Mouse (Mus musculus) kidney, adult 2 months (tissue): ENCODE data around the gene Rufy2. TPM values are rescaled to one million over a fixed set of nuclear protein-coding genes. Genes with fewer than 3 reads are reported as not detected.

Experiments used
- DNase-seq: peaks from one replicate; pipeline ENCODE4 v3.0.0; 2021
- H3K27ac ChIP-seq: fragments of 200-500 bp; 2 replicates; pipeline ENCODE4 v1.5.1; 2012; ENCODE audit warnings: low read depth, low read length, control low read depth, inconsistent platforms; ENCODE audit not compliant: insufficient read depth
- H3K27me3 ChIP-seq: fragments of 200-500 bp; replicated peaks from 2 replicates; pipeline ENCODE4 v1.6.1; 2012; ENCODE audit warnings: mild to moderate bottlenecking, moderate library complexity, low read length, inconsistent platforms; ENCODE audit not compliant: control insufficient read depth, insufficient read depth
- H3K36me3 ChIP-seq: fragments of 200-500 bp; 2 replicates; pipeline ENCODE4 v1.6.1; 2012; ENCODE audit warnings: mild to moderate bottlenecking, moderate library complexity, low read length, inconsistent platforms; ENCODE audit not compliant: control insufficient read depth, insufficient read depth
- H3K4me1 ChIP-seq: fragments of 200-500 bp; 2 replicates; pipeline ENCODE4 v1.6.1; 2011; ENCODE audit warnings: low read length; ENCODE audit not compliant: control insufficient read depth, insufficient read depth
- H3K4me3 ChIP-seq: fragments of 200-500 bp; 2 replicates; pipeline ENCODE4 v1.5.1; 2011; ENCODE audit warnings: mild to moderate bottlenecking, low read depth, low read length, control low read depth; ENCODE audit not compliant: insufficient read depth
- CTCF ChIP-seq: fragments of 200-500 bp; conservative IDR thresholded peaks from 2 replicates; pipeline ENCODE4 v1.5.1; 2011; ENCODE audit warnings: low read depth, mild to moderate bottlenecking, control low read depth, low read length, moderate library complexity, mixed read lengths; ENCODE audit not compliant: insufficient read depth, insufficient read length
- POLR2A ChIP-seq: fragments of 200-500 bp; IDR thresholded peaks from one replicate; pipeline ENCODE4 v1.6.1; 2011; ENCODE audit warnings: low read depth, low read length, control low read depth
- WGBS: fragments of 180-500 bp; shearing (Covaris S2); methylation state at CpG from one replicate; pipeline ENCODE4 v1.1.7; 2018; 5-methylcytosine and 5-hydroxymethylcytosine counted together
- polyA plus RNA-seq: library from polyadenylated mRNA; depleted of rRNA; stranded (reverse); fragments of >200 nt; gene quantifications from 2 replicates; pipeline ENCODE4 v1.2.3, GENCODE M21; 2012

The Rufy2 gene
- polyA plus RNA-seq, 1 experiment: 4.0 TPM

DNA sequence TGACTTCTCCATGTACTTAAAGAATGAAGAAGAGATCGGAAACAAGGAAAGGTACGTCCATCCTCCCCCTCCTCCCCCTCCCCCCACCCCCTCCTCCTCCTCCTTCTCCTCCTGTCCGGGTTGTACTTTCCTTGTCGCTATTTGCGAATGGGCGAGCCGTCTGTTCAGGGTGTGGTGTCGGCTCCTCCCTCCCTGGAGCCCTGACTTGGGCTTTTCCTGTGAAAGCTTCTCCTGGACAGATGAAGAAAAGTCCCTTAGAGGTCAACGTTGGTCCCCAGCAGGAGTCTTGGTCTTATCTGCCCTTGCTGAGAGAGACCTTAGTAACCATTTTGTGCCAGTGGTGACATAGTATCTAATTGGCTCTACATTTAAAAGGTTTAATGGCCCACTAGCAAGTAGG, 14.0 kb downstream of the Rufy2 start:
- H3K4me3 ChIP-seq: no peak overlapping the region
- no peak for TF ChIP-seq CTCF
- no peak for TF ChIP-seq POLR2A
- no peaks in the 10 kb centered on the region for H3K4me1 ChIP-seq
- no peak for DNase-seq
- no peak overlapping the region for H3K27ac ChIP-seq
- peaks cover 1% of the 10 kb centered on the region for H3K36me3 ChIP-seq
- WGBS: 80% methylated on average over 7 of the region's 9 CpGs
- H3K27me3 ChIP-seq: no peaks in the 10 kb centered on the region

DNA sequence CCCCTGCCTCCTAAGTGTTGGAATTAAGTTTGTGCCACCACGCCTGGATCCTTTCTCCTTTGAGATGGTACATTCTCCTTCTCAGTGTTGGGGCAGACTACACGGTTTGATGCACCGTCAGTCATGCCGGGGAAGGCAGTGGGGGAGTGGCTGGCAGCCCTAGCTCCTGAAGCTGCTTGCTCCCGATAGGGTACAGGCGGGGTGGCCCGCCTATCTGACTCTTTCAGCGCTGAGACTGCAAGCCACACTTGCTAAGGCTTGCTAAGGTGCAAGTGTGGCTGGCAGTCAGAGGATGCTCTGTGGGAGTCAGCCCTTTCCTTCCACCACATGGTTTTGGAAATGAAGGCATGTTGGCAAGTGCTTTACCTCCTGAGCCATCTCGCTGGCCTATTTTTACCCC, 20.6 kb downstream of the Rufy2 start:
- no peak overlapping the region for H3K27ac ChIP-seq
- peaks cover 7% of the 10 kb centered on the region for H3K36me3 ChIP-seq
- no peaks in the 10 kb centered on the region for H3K27me3 ChIP-seq
- H3K4me3 ChIP-seq: no peak overlapping the region
- no peaks in the 10 kb centered on the region for H3K4me1 ChIP-seq
- TF ChIP-seq POLR2A (no peak), CTCF (no peak)
- WGBS: 55% methylated on average over 9 of the region's 9 CpGs
- no peak for DNase-seq

DNA sequence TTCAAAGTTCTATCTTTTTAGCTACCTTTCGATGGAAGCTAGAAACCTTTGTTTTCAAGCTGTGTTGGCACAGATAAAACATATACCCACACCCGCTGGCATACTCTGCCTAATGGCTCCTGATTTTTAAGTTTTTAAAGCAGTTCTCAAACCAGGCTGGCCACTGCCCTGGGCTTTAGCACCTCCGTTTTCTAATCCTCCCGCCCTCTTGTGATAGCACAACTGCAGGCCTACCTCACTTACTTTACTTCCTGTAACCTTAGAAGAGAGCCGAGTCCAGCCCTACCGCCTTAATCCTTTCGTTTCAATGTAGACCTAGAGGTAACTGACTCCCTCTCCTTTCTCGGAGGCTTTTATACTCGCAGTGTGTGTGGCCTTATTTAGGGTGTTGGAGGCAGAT, 23.2 kb downstream of the Rufy2 start:
- no peak for TF ChIP-seq POLR2A
- TF ChIP-seq CTCF: no peak
- H3K36me3 ChIP-seq: peaks cover 9% of the 10 kb centered on the region

DNA sequence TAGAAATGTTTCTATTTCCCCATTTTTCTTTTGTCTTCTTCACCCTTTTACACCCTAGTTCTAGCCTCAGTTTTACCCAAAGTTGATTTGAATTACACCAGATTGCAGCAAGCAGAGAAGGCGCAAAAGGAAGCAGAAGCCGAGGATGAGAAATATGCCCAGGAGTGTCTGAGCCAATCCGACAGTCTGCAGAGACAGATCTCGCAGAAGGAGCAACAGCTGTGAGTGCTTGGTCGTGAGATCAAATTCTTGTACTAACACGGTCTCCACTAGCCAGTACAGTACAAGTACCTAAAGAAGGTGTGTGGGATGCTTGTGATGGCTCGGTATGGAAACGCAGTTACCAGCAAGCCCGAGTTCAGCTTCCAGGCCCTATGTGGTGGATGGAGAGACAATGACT, 24.5 kb downstream of the Rufy2 start:
- H3K36me3 ChIP-seq: peaks cover 10% of the 10 kb centered on the region
- TF ChIP-seq POLR2A (no peak), CTCF (no peak)

More for the DNA sequence above, 23.2 kb downstream of the Rufy2 start:
- H3K4me3 ChIP-seq: no peak overlapping the region
- H3K27ac ChIP-seq: no peak overlapping the region
- no peaks in the 10 kb centered on the region for H3K4me1 ChIP-seq
- 64% methylated on average over 9 of the region's 9 CpGs for WGBS
- DNase-seq: no peak
- no peaks in the 10 kb centered on the region for H3K27me3 ChIP-seq

DNA sequence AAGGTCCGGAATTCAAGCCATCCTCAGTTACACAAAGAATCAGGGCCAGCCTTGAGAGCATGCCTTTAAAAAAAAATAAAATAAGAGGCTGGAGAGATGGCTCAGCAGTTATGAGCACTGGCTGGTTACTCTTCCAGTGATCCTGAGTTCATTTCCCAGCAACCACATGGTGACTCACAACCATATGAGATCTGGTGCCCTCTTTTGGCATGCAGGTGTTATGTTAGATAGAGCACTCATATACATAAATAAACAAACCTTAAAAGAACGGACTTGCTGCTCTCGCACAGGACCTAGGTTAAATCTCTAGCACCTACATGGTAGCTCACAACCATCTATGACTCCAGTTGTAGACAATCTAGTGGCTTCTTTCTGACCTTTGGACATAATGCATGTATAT, 28.2 kb downstream of the Rufy2 start:
- no peaks in the 10 kb centered on the region for H3K4me1 ChIP-seq
- TF ChIP-seq POLR2A (no peak), CTCF (no peak)
- WGBS: 50% methylated on average over 3 of the region's 3 CpGs
- H3K27me3 ChIP-seq: no peaks in the 10 kb centered on the region
- DNase-seq: no peak
- H3K36me3 ChIP-seq: peaks cover 11% of the 10 kb centered on the region
- H3K4me3 ChIP-seq: no peak overlapping the region
- no peak overlapping the region for H3K27ac ChIP-seq

More for the DNA sequence above, 24.5 kb downstream of the Rufy2 start:
- 91% methylated on average over 9 of the region's 9 CpGs for WGBS
- Histone ChIP-seq H3K4me3 (no peak overlapping the region), H3K27me3 (no peaks in the 10 kb centered on the region), H3K4me1 (no peaks in the 10 kb centered on the region), H3K27ac (no peak overlapping the region)
- no peak for DNase-seq

DNA sequence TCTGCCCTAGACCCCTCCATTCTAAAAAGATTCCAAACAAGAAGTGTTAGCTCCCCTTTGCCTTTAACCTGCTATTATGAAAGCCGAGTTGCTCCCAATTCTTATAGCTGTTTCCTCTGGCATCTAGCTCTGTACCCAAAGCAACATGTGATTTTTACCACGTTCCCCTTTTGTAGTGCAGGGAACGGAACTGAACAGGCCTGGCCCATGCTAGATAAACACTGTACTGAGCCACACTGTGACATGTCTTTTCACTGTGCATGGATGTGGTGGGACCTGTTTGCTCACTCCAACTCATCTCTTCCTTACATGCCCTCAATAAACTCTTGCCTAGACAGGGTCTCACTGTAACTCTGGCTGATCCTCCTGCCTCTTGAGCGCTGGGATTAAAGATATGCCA, 30.2 kb downstream of the Rufy2 start:
- H3K27ac ChIP-seq: no peak overlapping the region
- no peak for DNase-seq
- no peaks in the 10 kb centered on the region for H3K27me3 ChIP-seq
- no peak overlapping the region for H3K4me3 ChIP-seq
- TF ChIP-seq CTCF (no peak), POLR2A (no peak)
- H3K4me1 ChIP-seq: no peaks in the 10 kb centered on the region
- WGBS: 83% methylated on average over 4 of the region's 4 CpGs
- H3K36me3 ChIP-seq: peaks cover 8% of the 10 kb centered on the region

DNA sequence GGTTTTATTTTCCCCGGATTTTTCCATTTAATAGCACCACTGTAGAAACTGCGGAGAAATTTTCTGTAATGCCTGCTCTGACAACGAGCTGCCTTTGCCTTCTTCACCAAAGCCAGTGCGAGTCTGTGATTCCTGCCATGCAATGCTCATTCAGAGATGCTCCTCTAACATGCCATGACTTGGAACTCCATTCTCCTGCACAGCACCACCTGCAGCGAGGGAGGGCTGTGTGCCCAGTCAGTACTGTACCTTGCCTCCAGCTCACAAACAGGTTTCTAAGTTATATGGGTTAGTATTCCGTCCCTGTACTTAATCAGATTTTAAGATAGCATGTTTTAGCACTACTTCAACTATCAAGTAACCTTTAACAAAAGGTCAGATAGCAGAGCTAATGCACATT, 31.5 kb downstream of the Rufy2 start:
- Histone ChIP-seq H3K27me3 (no peaks in the 10 kb centered on the region), H3K27ac (no peak overlapping the region), H3K36me3 (peaks cover 11% of the 10 kb centered on the region), H3K4me3 (no peak overlapping the region), H3K4me1 (no peaks in the 10 kb centered on the region)
- WGBS: 86% methylated on average over 6 of the region's 6 CpGs
- TF ChIP-seq CTCF (no peak), POLR2A (no peak)
- no peak for DNase-seq

DNA sequence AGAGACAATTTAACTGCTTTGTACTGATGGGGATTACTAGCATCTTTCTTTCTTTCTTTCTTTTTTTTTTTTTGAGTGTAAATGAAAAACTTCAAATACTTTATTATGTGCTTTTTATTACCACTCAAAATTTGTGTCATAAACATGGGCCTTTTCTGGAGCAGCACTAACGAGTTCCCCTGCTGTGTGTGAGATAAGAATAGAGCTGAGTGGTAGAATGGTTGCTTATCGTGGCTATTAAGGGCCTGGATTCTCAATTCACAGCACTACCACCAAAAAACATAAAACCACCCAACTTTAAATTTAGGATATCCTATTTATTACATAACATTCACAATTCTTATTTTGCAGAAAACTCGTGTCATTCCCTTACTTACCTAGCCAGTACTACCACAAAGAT, 33.5 kb downstream of the Rufy2 start:
- 69% methylated on average over 3 of the region's 3 CpGs for WGBS
- no peak for DNase-seq
- Histone ChIP-seq H3K4me3 (no peak overlapping the region), H3K36me3 (peaks cover 16% of the 10 kb centered on the region), H3K4me1 (no peaks in the 10 kb centered on the region), H3K27me3 (no peaks in the 10 kb centered on the region), H3K27ac (no peak overlapping the region)
- TF ChIP-seq POLR2A: no peak
- no peak for TF ChIP-seq CTCF
